Mouse (Mus musculus) liver, embryonic 14.5 days (tissue): ENCODE measurements around the gene Tmem63c.

Source experiments
- CTCF ChIP-seq: IDR thresholded peaks from 2 replicates; pipeline ENCODE4 v1.5.1; 2016; ENCODE audit warnings: antibody characterized with exemption, low read depth, control low read depth
- EP300 ChIP-seq: IDR thresholded peaks from 2 replicates; pipeline ENCODE4 v1.6.1; 2016; ENCODE audit warnings: antibody characterized with exemption, low read depth

DNA sequence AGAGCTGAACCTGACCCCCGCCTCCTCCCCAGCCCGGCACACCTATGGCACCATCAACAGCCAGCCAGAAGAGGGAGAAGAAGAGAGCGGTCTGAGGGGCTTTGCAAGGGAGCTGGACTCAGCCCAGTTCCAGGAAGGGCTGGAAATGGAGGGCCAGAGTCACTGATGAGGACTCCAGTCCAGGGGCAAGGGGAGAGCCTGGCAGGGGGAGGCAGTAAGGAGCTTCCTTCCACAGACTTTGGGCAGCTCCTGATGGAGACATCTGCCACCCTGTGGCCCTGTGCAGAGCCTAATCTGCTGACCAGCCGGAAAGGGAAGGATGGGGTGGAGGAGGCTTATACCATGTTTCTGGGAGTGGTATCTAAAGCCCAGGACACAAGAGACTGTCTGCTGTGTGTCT, 68.1 kb downstream of the Tmem63c start:
- TF ChIP-seq CTCF: no peak
- TF ChIP-seq EP300: no peak
